Mouse (Mus musculus): ENCODE measurements around the gene Lyrm2.

GRCm38 (mm10) chr4:32800577-32801170 lies 621 bp downstream of the Lyrm2 start:
- no peak for TF ChIP-seq CTCF (conservative IDR thresholded peaks at IDR 0.05 in 1 of 2, IDR thresholded peaks at IDR 0.05 in 1 of 2; ENCODE audit: low read depth in 2 of 2, low read length in 2 of 2)
- TF ChIP-seq SIN3A (IDR thresholded peaks at IDR 0.05; ENCODE audit: low read length): no peak
- no peak for TF ChIP-seq EP300 (IDR thresholded peaks at IDR 0.05; ENCODE audit: low read length)
- TF ChIP-seq ZNF384 (IDR thresholded peaks at IDR 0.05; ENCODE audit: low read depth, low read length): no peak
- no peak for TF ChIP-seq MAFK (IDR thresholded peaks at IDR 0.05; ENCODE audit: insufficient replicate concordance, low read length)
- no peak for TF ChIP-seq TCF12 (IDR thresholded peaks at IDR 0.05; ENCODE audit: low read depth, low read length)
- no peak for TF ChIP-seq MXI1 (IDR thresholded peaks at IDR 0.05; ENCODE audit: low read depth, low read length)
- no peak for TF ChIP-seq ETS1 (conservative IDR thresholded peaks at IDR 0.05; ENCODE audit: low read depth, low read length)
- TF ChIP-seq PAX5 (IDR thresholded peaks at IDR 0.05; ENCODE audit: low read length): no peak
- TF ChIP-seq USF2 (conservative IDR thresholded peaks at IDR 0.05; ENCODE audit: low read depth, low read length): no peak
- TF ChIP-seq POLR2A (IDR thresholded peaks at IDR 0.05; ENCODE audit: low read depth, low read length): no peak

Measured in CH12.LX (cell line).